Mouse (Mus musculus) thymus, adult 2 months (tissue): ENCODE measurements at regions not wholly inside any gene's neighbourhood (a gene's known extent, or its start where the extent isn't known, plus 50 kb on each side); places are given as distances from the start of the nearest gene placed in this dataset.
"Not testable (repeated sequence)": the region's sequence is repeated elsewhere in the genome, so short reads cannot be mapped to it uniquely, and the experiment has no call there.

Experiments
- DNase-seq: peaks from one replicate; pipeline ENCODE4 v3.0.0; 2021
- H3K27ac ChIP-seq: fragments of 200-500 bp; 2 replicates; pipeline ENCODE4 v1.5.1; 2012; ENCODE audit warnings: low read length, control low read depth; ENCODE audit not compliant: control insufficient read depth, insufficient read depth
- H3K27me3 ChIP-seq: fragments of 200-500 bp; 2 replicates; pipeline ENCODE4 v1.6.1; 2012; ENCODE audit warnings: mild to moderate bottlenecking, low read length, moderate library complexity, mixed read lengths; ENCODE audit not compliant: control insufficient read depth, insufficient read depth
- H3K36me3 ChIP-seq: fragments of 200-500 bp; 2 replicates; pipeline ENCODE4 v1.6.1; 2012; ENCODE audit warnings: mild to moderate bottlenecking, low read length, moderate library complexity; ENCODE audit not compliant: control insufficient read depth, insufficient read depth
- H3K4me1 ChIP-seq: fragments of 200-500 bp; replicated peaks from 2 replicates; pipeline ENCODE4 v1.6.1; 2012; ENCODE audit warnings: low read length; ENCODE audit not compliant: control insufficient read depth, insufficient read depth
- H3K4me3 ChIP-seq: fragments of 200-500 bp; 2 replicates; pipeline ENCODE4 v1.5.1; 2012; ENCODE audit warnings: mild to moderate bottlenecking, low read length, control low read depth, moderate library complexity; ENCODE audit not compliant: control insufficient read depth, insufficient read depth
- CTCF ChIP-seq: fragments of 200-500 bp; IDR thresholded peaks from 2 replicates; pipeline ENCODE4 v1.5.1; 2012; ENCODE audit warnings: mild to moderate bottlenecking, control low read depth, low read length, moderate library complexity, borderline replicate concordance; ENCODE audit not compliant: control insufficient read depth, poor library complexity, insufficient read depth; ENCODE audit errors: extremely low read depth
- POLR2A ChIP-seq: fragments of 200-500 bp; IDR thresholded peaks from 2 replicates; pipeline ENCODE4 v1.6.1; 2012; ENCODE audit warnings: mild to moderate bottlenecking, low read length, control low read depth, moderate library complexity; ENCODE audit not compliant: control insufficient read depth, poor library complexity, insufficient read depth; ENCODE audit errors: extremely low read depth
- WGBS: fragments of 180-500 bp; shearing (Covaris S2); methylation state at CpG from one replicate; pipeline ENCODE4 v1.1.7; 2018; 5-methylcytosine and 5-hydroxymethylcytosine counted together

GRCm38 (mm10) chr12:114615179-114615578, 1071.5 kb downstream of the Adam6a start:
- Histone ChIP-seq H3K4me1 (peaks cover 14% of the 10 kb centered on the region), H3K36me3 (no peaks in the 10 kb centered on the region), H3K27me3 (no peaks in the 10 kb centered on the region), H3K27ac (peak overlapping the region; percentile 82), H3K4me3 (no peak overlapping the region)
- DNase-seq, result peak; percentile 84
- 7% methylated on average over 3 of the region's 3 CpGs for WGBS
- no peak for TF ChIP-seq POLR2A
- TF ChIP-seq CTCF, result no peak

GRCm38 (mm10) chr12:114615712-114616111, 1072.0 kb downstream of the Adam6a start:
- peak; percentile 70 for DNase-seq
- Histone ChIP-seq H3K36me3 (no peaks in the 10 kb centered on the region), H3K4me1 (peaks cover 10% of the 10 kb centered on the region), H3K27me3 (no peaks in the 10 kb centered on the region), H3K4me3 (no peak overlapping the region), H3K27ac (peak overlapping the region; percentile 60)
- 11% methylated on average over 1 of the region's 1 CpGs for WGBS
- no peak for TF ChIP-seq CTCF
- no peak for TF ChIP-seq POLR2A

DNA sequence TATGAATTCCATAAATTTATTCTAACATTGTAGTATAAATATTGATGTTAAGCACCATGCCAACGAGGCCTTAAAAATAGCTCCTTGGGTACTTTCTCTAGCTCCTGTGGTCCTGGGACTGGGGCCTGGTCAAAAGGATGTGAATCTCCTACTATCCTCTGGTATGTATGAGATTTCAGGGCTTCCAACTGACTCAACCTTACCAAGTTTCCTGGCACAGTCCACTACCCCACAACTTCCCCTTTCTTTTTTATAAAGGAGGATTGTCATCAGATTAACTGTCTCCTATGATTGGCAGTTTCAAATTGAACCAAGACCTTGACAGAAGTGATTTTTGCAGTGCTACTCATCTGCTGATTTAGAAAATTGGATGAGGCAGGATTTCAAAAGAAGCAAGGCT, 1097.4 kb downstream of the Adam6a start:
- Histone ChIP-seq H3K4me1 (no peaks in the 10 kb centered on the region), H3K27me3 (no peaks in the 10 kb centered on the region), H3K4me3 (no peak overlapping the region), H3K36me3 (no peaks in the 10 kb centered on the region), H3K27ac (no peak overlapping the region)
- no peak for TF ChIP-seq POLR2A
- no peak for TF ChIP-seq CTCF
- 56% methylated on average over 1 of the region's 1 CpGs for WGBS
- DNase-seq, result no peak

GRCm38 (mm10) chr12:114646372-114646771, 1102.7 kb downstream of the Adam6a start:
- Histone ChIP-seq H3K27me3 (no peaks in the 10 kb centered on the region), H3K36me3 (no peaks in the 10 kb centered on the region), H3K4me1 (no peaks in the 10 kb centered on the region), H3K4me3 (no peak overlapping the region), H3K27ac (no peak overlapping the region)
- 12% methylated on average over 3 of the region's 3 CpGs for WGBS
- TF ChIP-seq CTCF (no peak), POLR2A (no peak)
- no peak for DNase-seq

DNA sequence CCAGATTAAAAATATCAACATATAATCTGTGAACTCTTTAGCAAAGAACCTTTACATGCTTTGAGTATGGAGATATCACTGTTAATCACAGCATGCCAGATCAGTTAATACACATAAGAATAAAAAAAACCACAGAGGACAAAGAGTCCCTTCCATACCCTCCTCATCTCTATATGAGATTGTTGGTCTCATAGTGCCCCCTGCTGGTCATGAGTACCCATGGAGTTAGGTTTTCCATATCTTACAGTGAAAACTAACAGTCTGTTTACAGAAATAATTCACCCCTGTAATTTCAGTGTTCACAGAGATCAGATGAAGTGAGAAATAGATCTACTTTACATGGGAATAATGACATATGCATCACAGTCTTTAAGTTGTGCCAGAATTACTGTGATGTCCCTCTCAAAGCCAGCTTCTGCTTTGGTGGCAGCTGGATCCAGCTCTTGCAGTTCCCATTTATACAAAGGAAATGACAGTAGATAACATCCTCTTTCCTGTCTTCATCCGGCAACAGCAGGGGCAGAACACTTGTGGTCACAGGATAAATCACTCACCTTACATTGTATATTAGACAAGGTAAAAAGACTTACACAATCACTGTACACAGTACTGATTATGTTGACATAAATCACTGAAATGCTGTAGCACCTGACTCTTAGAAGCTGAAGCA, 1106.9 kb downstream of the Adam6a start:
- H3K27ac ChIP-seq, H3K36me3 ChIP-seq, H3K27me3 ChIP-seq, H3K4me1 ChIP-seq, H3K4me3 ChIP-seq: not testable (repeated sequence)
- peak; percentile 56 for DNase-seq
- WGBS, result 8% methylated on average over 1 of the region's 1 CpGs

- H3K27ac ChIP-seq, DNase-seq, H3K36me3 ChIP-seq, H3K27me3 ChIP-seq, H3K4me3 ChIP-seq, H3K4me1 ChIP-seq: not testable (repeated sequence)
- WGBS, result 21% methylated on average over 2 of the region's 2 CpGs
These were observed 1113.4 kb downstream of the Adam6a start for GRCm38 (mm10) chr12:114657134-114657533.
